ENCODE assay signal across 27 mouse cellular contexts in the genomic region with DNA sequence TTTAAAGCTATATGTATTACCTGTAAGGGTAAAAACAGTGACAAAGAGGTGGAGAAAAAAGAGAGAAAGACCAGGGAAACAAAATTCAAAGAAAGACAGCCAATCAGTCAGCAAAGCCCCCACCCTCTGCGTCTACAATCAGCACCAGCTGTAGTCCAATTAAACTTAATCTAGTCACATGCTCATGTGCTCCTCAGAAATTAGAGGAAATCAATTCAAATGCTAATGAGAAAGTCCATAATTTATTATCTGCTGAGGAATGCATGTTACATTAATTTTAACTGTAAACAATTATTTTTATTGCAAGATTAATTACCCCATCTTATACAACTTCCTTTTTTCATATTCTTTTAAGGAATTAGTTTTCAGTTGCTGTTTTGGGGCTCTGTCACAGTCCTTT.
A peak's percentile ranks its signal among the peaks of the same experiment; 100 is the strongest.
DNase-seq lines count a peak whose midpoint lies in the region; ATAC-seq lines count a peak whose summit lies in the region.
"Had no signal": no experiment of that assay in that cellular context is flagged by ENCODE, and none has a peak within 500 bp of the region (broad histone marks: within the 10 kb centered on the region; RNA-seq: fewer than 3 reads in every experiment).

No protein-coding gene starts in this region.

- H3K9me3 ChIP-seq in intestine, embryonic 14.5 days (ENCODE audit: control insufficient read depth, low read length): no peaks in the 10 kb centered on the region
- no peaks in the 10 kb centered on the region for H3K9me3 ChIP-seq in intestine, embryonic 16.5 days (ENCODE audit: control insufficient read depth, low read length)
- H3K9me3 ChIP-seq in forebrain, embryonic 14.5 days (replicated peaks; ENCODE audit: control insufficient read depth, low read length): no peaks in the 10 kb centered on the region
- H3K9me3 ChIP-seq: embryonic facial prominence, embryonic 12.5 days; heart, embryonic 13.5 days; hindbrain, embryonic 10.5 days; limb, embryonic 10.5 days; limb, embryonic 15.5 days; liver, embryonic 13.5 days; megakaryocyte, embryonic 14.5 days; midbrain, embryonic 13.5 days; stomach, embryonic 15.5 days had no signal

- no peak for ATAC-seq in intestine, embryonic 14.5 days (replicated peaks; ENCODE audit: low FRiP score, low TSS enrichment, low read depth)
- ATAC-seq in intestine, embryonic 16.5 days: no peak
- ATAC-seq in forebrain, embryonic 14.5 days: peak; percentile 78
- ATAC-seq: lung, postnatal 0 days; midbrain, embryonic 13.5 days had no signal

- DNase-seq in intestine, embryonic 14.5 days (ENCODE audit: low spot score): peak; percentile 12
- peak; percentile 52 for DNase-seq in retina, postnatal 1 day
- no peak for DNase-seq in retina, embryonic 14.5 days (ENCODE audit: low spot score)
- DNase-seq in forebrain, embryonic 14.5 days (ENCODE audit: low spot score): peak; percentile 81
- no peak for DNase-seq in heart, postnatal 14 days
- DNase-seq: adrenal gland, adult 8-10 months; B cell, adult 2 months; cerebellum, adult 11 months; cerebellum, adult 9-11 months; embryo, embryonic 11 days; gastrocnemius, postnatal 10 days; heart, postnatal 10 days; kidney, adult 2 months; liver, embryonic 13.5 days; lung, adult 18-20 months; lung, postnatal 4 days; right cerebral cortex, postnatal 14 days had no signal

- WGBS in intestine, embryonic 14.5 days: 62% methylated on average over 1 of the region's 1 CpGs
- WGBS in intestine, embryonic 16.5 days: 73% methylated on average over 1 of the region's 1 CpGs
- 12% methylated on average over 1 of the region's 1 CpGs for WGBS in forebrain, embryonic 14.5 days

- intact Hi-C loops in heart, postnatal 14 days (cut with DNase I): no loop called here

- H3K4me3 ChIP-seq in intestine, embryonic 14.5 days (ENCODE audit: low read depth, low read length): no peak overlapping the region
- H3K4me3 ChIP-seq in intestine, embryonic 16.5 days (ENCODE audit: low read length): no peak overlapping the region
- H3K4me3 ChIP-seq in forebrain, embryonic 14.5 days (ENCODE audit: low read depth, low read length): no peak overlapping the region
- H3K4me3 ChIP-seq: embryonic facial prominence, embryonic 12.5 days; heart, embryonic 13.5 days; hindbrain, embryonic 10.5 days; limb, embryonic 10.5 days; limb, embryonic 15.5 days; liver, embryonic 13.5 days; megakaryocyte, embryonic 14.5 days; midbrain, embryonic 13.5 days; stomach, embryonic 15.5 days had no signal

- H3K36me3 ChIP-seq in intestine, embryonic 14.5 days (ENCODE audit: control insufficient read depth, insufficient read depth, low read length): no peaks in the 10 kb centered on the region
- H3K36me3 ChIP-seq in intestine, embryonic 16.5 days (ENCODE audit: control insufficient read depth, insufficient read depth, low read length): no peaks in the 10 kb centered on the region
- no peaks in the 10 kb centered on the region for H3K36me3 ChIP-seq in forebrain, embryonic 14.5 days (ENCODE audit: control insufficient read depth, insufficient read depth, low read length)
- H3K36me3 ChIP-seq: embryonic facial prominence, embryonic 12.5 days; heart, embryonic 13.5 days; hindbrain, embryonic 10.5 days; limb, embryonic 10.5 days; limb, embryonic 15.5 days; liver, embryonic 13.5 days; midbrain, embryonic 13.5 days; stomach, embryonic 15.5 days had no signal

- no peak overlapping the region for H3K9ac ChIP-seq in intestine, embryonic 14.5 days (ENCODE audit: low read length)
- no peak overlapping the region for H3K9ac ChIP-seq in intestine, embryonic 16.5 days (ENCODE audit: low read depth, low read length)
- no peak overlapping the region for H3K9ac ChIP-seq in forebrain, embryonic 14.5 days (ENCODE audit: low read length)
- H3K9ac ChIP-seq: embryonic facial prominence, embryonic 12.5 days; heart, embryonic 13.5 days; limb, embryonic 15.5 days; liver, embryonic 13.5 days; midbrain, embryonic 13.5 days; stomach, embryonic 15.5 days had no signal

- no peaks in the 10 kb centered on the region for H3K27me3 ChIP-seq in intestine, embryonic 14.5 days (replicated peaks; ENCODE audit: control insufficient read depth, insufficient read depth, low read length)
- no peaks in the 10 kb centered on the region for H3K27me3 ChIP-seq in intestine, embryonic 16.5 days (replicated peaks; ENCODE audit: control insufficient read depth, insufficient read depth, low read length)
- H3K27me3 ChIP-seq in forebrain, embryonic 14.5 days (replicated peaks; ENCODE audit: control insufficient read depth, insufficient read depth, low read length): no peaks in the 10 kb centered on the region
- H3K27me3 ChIP-seq: embryonic facial prominence, embryonic 12.5 days; heart, embryonic 13.5 days; liver, embryonic 13.5 days; megakaryocyte, embryonic 14.5 days; midbrain, embryonic 13.5 days; stomach, embryonic 15.5 days had no signal

- no peak overlapping the region for H3K27ac ChIP-seq in intestine, embryonic 14.5 days (ENCODE audit: low read depth)
- H3K27ac ChIP-seq in intestine, embryonic 16.5 days (ENCODE audit: low read length): no peak overlapping the region
- H3K27ac ChIP-seq in forebrain, embryonic 14.5 days (ENCODE audit: low read depth, low read length): no peak overlapping the region
- H3K27ac ChIP-seq: embryonic facial prominence, embryonic 12.5 days; heart, embryonic 13.5 days; hindbrain, embryonic 10.5 days; limb, embryonic 10.5 days; limb, embryonic 15.5 days; liver, embryonic 13.5 days; stomach, embryonic 15.5 days had no signal

- H3K4me1 ChIP-seq in intestine, embryonic 14.5 days (replicated peaks; ENCODE audit: control insufficient read depth, insufficient read depth, low read length): no peaks in the 10 kb centered on the region
- no peaks in the 10 kb centered on the region for H3K4me1 ChIP-seq in intestine, embryonic 16.5 days (ENCODE audit: control insufficient read depth, insufficient read depth, low read length)
- H3K4me1 ChIP-seq in forebrain, embryonic 14.5 days (ENCODE audit: control insufficient read depth, insufficient read depth, low read length): peaks cover 3% of the 10 kb centered on the region; the same call in 1 of the 2 replicates
- H3K4me1 ChIP-seq: embryonic facial prominence, embryonic 12.5 days; heart, embryonic 13.5 days; hindbrain, embryonic 10.5 days; liver, embryonic 13.5 days; megakaryocyte, embryonic 14.5 days; stomach, embryonic 15.5 days had no signal

- H3K4me2 ChIP-seq in intestine, embryonic 14.5 days (ENCODE audit: low read length): no peak overlapping the region
- H3K4me2 ChIP-seq in intestine, embryonic 16.5 days (ENCODE audit: low read depth, low read length): no peak overlapping the region
- no peak overlapping the region for H3K4me2 ChIP-seq in forebrain, embryonic 14.5 days (ENCODE audit: low read length)
- H3K4me2 ChIP-seq: embryonic facial prominence, embryonic 12.5 days; heart, embryonic 13.5 days; limb, embryonic 15.5 days; liver, embryonic 13.5 days; midbrain, embryonic 13.5 days; stomach, embryonic 15.5 days had no signal

Comparison
In these comparisons a context has a peak if more than half of its experiments do, and no peak if none do; other contexts are left out.
1. DNase-seq: peak in intestine, embryonic 14.5 days (single experiment), retina, postnatal 1 day (single experiment) and forebrain, embryonic 14.5 days (single experiment); none in retina, embryonic 14.5 days (single experiment) and heart, postnatal 14 days (0 of 2).